Comparison of ENCODE assay signal across 16 mouse cellular contexts in the genomic region with DNA sequence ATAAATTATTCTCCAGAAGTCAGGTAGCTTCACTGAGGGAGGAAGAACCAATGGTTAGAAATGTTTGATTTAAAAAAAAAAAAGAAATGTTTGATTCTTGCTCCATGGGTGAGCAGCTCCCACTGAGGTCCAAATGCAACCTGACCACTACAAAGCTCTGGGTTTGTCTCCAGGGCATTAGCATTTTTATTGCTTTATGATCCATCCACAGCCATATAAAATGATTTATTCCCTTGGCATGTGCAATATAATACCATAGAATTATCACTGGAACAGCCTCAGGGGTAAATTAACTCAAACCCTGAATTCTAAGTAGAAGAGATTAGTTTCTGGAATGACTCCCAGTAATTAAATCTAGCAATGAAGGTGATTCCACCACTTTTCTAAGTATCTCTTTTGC.
"Had no signal": no experiment of that assay in that cellular context is flagged by ENCODE, and none has a peak within 500 bp of the region (broad histone marks: within the 10 kb centered on the region; RNA-seq: fewer than 3 reads in every experiment).

No protein-coding gene starts in this region.

- H3K4me2 ChIP-seq: lung, embryonic 14.5 days; midbrain, embryonic 12.5 days; midbrain, embryonic 15.5 days; neural tube, embryonic 13.5 days had no signal

- H3K4me3 ChIP-seq: midbrain, embryonic 12.5 days; midbrain, embryonic 15.5 days; neural tube, embryonic 13.5 days had no signal

- H3K9me3 ChIP-seq: midbrain, embryonic 12.5 days; midbrain, embryonic 15.5 days; neural tube, embryonic 13.5 days had no signal

- H3K4me1 ChIP-seq: midbrain, embryonic 12.5 days; midbrain, embryonic 15.5 days; neural tube, embryonic 13.5 days had no signal

- H3K27ac ChIP-seq: liver, embryonic 14.5 days; midbrain, embryonic 12.5 days; midbrain, embryonic 15.5 days; neural tube, embryonic 13.5 days had no signal

- H3K9ac ChIP-seq: liver, embryonic 14.5 days; lung, embryonic 14.5 days; midbrain, embryonic 12.5 days; midbrain, embryonic 15.5 days; neural tube, embryonic 13.5 days had no signal

- H3K36me3 ChIP-seq: midbrain, embryonic 12.5 days; midbrain, embryonic 15.5 days; neural tube, embryonic 13.5 days had no signal

- ATAC-seq: midbrain, embryonic 15.5 days had no signal

- DNase-seq: lung, adult 18-20 months; lung, embryonic 14.5 days; lung, postnatal 10 days; lung, postnatal 4 days; retina, postnatal 1 day; right cerebral cortex, adult 18-20 months; right cerebral cortex, postnatal 25 days; right cerebral cortex, postnatal 4 days; spleen, adult 18-20 months; thymus, adult 18-20 months; thymus, postnatal 14 days; thymus, postnatal 36 days had no signal

- H3K27me3 ChIP-seq: midbrain, embryonic 12.5 days; midbrain, embryonic 15.5 days; neural tube, embryonic 13.5 days had no signal
